Mouse (Mus musculus): ENCODE measurements around the gene Ikbip. TPM values are rescaled to one million over a fixed set of nuclear protein-coding genes. Genes with fewer than 3 reads are reported as not detected.
A peak's percentile ranks its signal among the peaks of the same experiment; 100 is the strongest.

Gene Ikbip
- 10 to 100 TPM; 25.2 to 25.3 TPM for total RNA-seq (2021)

- peak; percentile 100 for DNase-seq
Observed at GRCm38 (mm10) chr10:91082550-91083392, at the start of gene Ikbip, which contains the start of gene Apaf1. TSS of gene Ikbip (plus strand) at chr10:91082940. TSS of gene Apaf1 (minus strand) at chr10:91082770.

DNA sequence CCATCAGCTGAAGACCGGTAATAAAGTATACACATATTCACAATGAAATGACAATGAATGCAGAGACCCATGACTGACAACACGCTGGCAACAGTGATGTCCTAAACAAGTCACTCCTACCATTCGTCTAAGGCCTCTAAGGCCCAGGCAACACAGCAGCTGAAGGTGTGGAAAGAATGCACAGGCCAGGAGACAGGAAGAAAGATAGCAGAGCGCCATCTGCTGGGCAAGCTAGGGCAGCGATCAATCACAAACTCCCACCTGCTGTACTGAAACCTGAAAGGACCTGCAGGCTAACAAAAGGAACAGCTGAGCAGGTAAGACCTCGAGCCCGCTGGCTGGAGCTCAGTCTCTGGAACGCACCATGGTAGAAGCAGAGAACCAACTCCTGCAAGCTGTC lies 48.8 kb upstream of the Ikbip start:
- peak; percentile 73 for DNase-seq

DNA sequence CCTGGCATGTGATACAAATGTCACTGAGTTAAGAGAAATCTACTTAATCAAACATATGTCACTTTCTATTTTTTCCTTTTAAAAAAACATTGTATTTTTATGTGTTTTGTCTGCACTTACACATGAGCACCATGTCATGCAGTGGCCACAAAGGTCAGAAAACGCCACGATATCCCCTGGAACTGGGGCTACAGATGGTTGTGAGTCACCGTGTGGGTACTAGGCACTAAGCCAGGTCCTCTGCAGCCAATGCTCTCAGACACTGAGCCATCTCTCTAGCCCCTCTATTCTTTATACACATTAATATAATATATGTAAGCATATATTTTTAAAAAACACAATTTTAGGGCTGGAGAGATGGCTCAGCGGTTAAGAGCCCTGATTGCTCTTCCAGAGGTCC lies 33.0 kb upstream of the Ikbip start:
- DNase-seq, result no peak

GRCm38 (mm10) chr10:91051156-91051555 lies 31.6 kb upstream of the Ikbip start:
- DNase-seq, result no peak

GRCm38 (mm10) chr10:91052734-91053133 lies 30.0 kb upstream of the Ikbip start:
- DNase-seq, result no peak

GRCm38 (mm10) chr10:91060742-91061141 lies 22.0 kb upstream of the Ikbip start:
- DNase-seq, result no peak

GRCm38 (mm10) chr10:91062355-91062754 lies 20.4 kb upstream of the Ikbip start:
- DNase-seq, result no peak

- DNase-seq, result no peak
Observed at GRCm38 (mm10) chr10:91071768-91072167, 11.0 kb upstream of the Ikbip start.

DNA sequence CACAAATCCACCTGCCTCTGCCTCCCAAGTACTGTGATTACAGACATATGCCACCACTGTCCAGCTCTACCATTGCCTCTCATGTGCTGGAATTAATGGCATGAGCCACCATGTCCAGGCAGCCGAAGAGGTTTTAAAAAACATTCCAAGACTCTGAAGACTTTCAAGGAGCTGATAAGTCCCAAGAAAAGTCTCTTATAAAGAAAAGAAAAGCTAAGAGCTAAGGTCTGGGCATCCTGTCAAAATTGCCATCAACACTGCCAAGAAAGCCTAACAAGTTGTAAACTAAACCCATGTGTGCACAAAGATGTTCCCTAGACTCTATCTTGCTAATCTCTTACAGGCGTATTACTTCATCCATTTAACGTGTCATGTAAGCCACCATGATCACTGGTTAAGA lies 9.4 kb upstream of the Ikbip start:
- DNase-seq, result peak; percentile 38

DNA sequence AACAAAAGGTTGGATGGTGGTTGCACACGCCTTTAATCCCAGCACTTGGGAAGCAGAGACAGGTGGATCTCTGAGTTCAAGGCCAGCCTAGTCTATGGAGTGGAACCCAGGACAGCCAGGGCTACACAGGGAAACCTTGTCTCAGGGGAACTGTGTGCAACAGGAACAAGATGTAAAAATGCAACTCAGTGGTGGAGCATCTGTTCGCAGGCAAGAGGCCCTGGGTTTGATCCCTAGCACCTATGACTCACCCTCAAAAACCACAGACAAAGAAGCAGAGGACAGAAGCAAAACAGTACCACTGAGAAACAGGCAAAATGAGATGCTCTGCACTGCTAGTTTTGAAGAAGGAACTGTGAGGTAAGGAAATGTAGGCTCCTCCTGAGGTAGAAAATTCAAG lies 6.1 kb upstream of the Ikbip start:
- DNase-seq, result no peak

GRCm38 (mm10) chr10:91080540-91080939 lies 2.2 kb upstream of the Ikbip start:
- no peak for DNase-seq

DNA sequence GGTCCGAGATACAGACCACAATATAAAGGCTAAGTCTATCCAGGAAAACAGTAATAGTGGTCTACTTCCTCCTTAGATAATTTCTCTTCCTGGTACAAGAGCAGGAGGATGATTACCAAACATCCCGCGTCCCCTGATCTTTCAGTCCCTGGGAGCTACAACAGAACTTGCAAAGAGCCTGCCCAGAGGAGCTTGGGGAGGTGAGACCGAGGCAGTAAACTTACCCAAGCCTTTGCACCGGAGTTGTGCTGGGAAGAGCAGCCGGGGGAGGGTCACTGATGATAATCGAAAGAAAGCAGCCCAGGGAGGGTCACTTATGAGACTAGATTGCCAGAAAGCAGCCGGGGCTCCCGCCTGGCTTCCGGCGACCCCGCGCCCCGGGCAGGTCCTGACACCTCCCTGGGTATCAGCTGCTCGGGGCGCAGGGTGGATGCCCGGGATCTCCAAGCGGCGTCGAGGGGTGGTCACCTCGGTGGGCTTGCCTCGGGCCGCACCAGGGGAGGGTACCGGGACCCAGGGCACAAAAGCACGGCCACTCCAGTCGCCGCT lies 707 bp upstream of the Ikbip start:
- no peak for DNase-seq

- DNase-seq, result no peak
Observed at GRCm38 (mm10) chr10:91083393-91083927, 720 bp downstream of the Ikbip start.

DNA sequence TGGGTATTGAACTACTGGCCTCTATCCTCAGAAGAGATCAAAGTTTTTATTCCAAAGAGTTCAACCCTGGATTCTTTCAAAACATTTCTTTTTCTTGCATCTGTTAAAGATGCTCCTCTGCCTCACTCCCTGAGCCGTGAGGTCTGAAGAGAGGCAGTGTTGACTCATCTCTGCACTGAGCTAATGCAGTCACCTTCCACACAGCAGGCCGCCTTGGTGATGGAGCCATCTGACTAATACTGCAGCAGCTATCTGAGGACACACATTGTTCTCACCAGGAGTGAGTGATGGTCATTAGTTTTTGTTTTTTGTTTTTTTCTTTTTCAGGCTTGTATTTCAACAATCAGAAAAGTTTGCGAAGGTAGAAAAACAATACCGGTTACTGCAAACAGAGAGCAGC lies 10.1 kb downstream of the Ikbip start:
- DNase-seq, result no peak

- DNase-seq, result no peak
Observed at GRCm38 (mm10) chr10:91094251-91095104, 11.7 kb downstream of the Ikbip start.

GRCm38 (mm10) chr10:91098056-91098455 lies 15.3 kb downstream of the Ikbip start:
- DNase-seq, result no peak

DNA sequence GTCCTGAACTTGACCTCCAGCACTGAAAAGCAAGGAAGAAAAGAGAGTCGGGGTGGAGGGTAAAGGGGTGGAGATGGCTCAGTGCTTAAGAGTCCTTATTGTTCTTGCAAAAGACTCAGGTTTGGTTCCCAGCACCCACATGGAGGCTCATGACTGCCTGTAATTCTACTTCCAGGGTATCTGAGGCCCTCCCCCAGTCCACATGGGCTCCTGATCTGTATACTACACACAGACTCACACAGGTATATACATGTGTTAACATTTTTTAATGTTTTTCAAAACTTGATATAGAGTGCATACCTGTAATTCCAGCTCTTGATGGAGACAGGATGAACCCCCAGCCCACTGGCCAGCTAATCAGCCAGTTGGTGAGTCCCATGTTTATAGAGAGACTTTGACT lies 17.4 kb downstream of the Ikbip start:
- DNase-seq, result no peak

DNA sequence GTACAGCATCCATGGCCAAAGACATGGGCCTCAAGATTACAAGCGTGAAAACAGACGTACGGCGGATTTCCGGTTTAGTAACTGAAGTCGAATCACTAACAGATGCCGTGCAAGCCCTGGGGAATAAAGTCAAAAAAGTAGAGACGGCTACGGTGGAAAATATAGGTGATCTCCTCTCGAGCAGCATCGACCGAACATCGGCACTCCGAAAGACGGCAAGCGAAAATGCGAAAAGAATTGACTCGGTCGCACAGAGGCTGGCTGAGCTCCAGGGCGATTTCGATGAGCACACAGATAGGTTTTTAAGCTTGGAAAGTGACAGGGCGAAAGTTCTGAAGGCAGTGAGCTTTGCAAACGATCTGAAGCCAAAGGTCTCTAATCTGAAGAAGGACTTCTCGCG lies 19.2 kb downstream of the Ikbip start:
- DNase-seq, result no peak

- DNase-seq, result no peak
Observed at GRCm38 (mm10) chr10:91102799-91103590, 20.3 kb downstream of the Ikbip start.

DNA sequence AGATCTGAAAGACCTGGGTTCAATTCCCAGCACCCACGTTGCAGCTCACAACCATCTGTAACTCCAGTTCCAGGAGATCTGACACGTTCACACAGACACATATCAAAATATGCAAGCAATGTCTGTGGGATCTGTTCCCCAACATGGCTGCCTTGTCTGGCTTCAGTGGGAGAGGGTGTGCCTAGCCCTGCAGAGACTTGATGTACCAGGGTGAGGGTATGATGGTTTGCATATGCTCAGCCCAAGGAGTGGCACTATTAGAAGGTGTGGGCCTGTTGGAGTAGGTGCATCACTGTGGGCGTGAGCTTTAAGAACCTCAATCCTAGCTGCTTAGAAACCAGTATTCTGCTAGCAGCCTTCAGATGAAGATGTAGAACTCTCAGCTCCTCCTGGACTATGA lies 23.2 kb downstream of the Ikbip start:
- DNase-seq, result no peak

DNA sequence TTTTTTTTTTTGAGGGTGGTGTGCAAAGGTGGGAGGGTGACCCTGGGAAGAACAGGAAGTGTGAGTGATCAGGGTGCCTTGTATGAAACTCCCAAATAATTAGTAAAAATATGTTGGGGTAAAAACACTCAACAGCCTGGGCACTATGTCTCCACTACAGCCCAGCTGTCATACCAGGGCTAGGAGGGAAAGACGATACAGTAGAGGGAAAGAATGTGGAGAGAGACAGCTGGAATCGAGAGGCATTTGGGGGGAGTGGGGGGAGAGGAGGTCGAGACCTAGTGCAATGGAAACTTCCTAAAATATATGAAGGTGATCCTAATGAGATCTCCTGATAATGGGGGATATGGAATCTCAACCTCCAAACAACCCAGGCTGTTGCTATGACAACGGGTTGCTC lies 27.1 kb downstream of the Ikbip start:
- no peak for DNase-seq

- no peak for DNase-seq
Observed at GRCm38 (mm10) chr10:91116958-91117357, 34.2 kb downstream of the Ikbip start.

Data from heart, postnatal 4 days (tissue).